Mouse (Mus musculus) CH12.LX (cell line): Measurements from ENCODE around the gene Lhx9. TPM values are rescaled to one million over a fixed set of nuclear protein-coding genes. Genes with fewer than 3 reads are reported as not detected.

Experiments
- DNase-seq: peaks from one replicate; pipeline ENCODE4 v3.0.0-alpha.2; 2013; ENCODE audit errors: extremely low read depth
- H3K27ac ChIP-seq: 2 replicates; pipeline ENCODE4 v1.5.1; 2012; ENCODE audit warnings: low read depth, mild to moderate bottlenecking, control low read depth, moderate library complexity; ENCODE audit not compliant: insufficient read depth
- H3K27me3 ChIP-seq: replicated peaks from 2 replicates; pipeline ENCODE3; 2012; ENCODE audit warnings: inconsistent platforms
- H3K36me3 ChIP-seq, 2 experiments: replicated peaks in 1 of 2; 2 replicates each; pipeline versions ENCODE3 to v1.6.1; 2012; ENCODE audit warnings: inconsistent platforms in 1 of 2, low read length in 1 of 2, mild to moderate bottlenecking in 1 of 2, mixed read lengths in 1 of 2, moderate library complexity in 1 of 2; ENCODE audit not compliant: control insufficient read depth in 1 of 2, insufficient read depth in 1 of 2
- H3K4me1 ChIP-seq, 2 experiments: 2 replicates each; pipeline ENCODE4 v1.6.1; 2012; ENCODE audit warnings: inconsistent platforms in 1 of 2, moderate library complexity in 1 of 2; ENCODE audit not compliant: insufficient read depth in 2 of 2, control insufficient read depth in 1 of 2
- H3K4me2 ChIP-seq: 2 replicates; pipeline ENCODE4 v1.6.1; 2012; ENCODE audit warnings: low read depth, mild to moderate bottlenecking, control low read depth; ENCODE audit not compliant: poor library complexity, insufficient read depth, severe bottlenecking
- H3K4me3 ChIP-seq, 3 experiments: fragments of 150-350 bp in 1 of 3; sonication (generic) in 1 of 3; replicated peaks in 1 of 3; 2 replicates each; pipeline versions ENCODE3 to v1.5.1; 2011 to 2012; ENCODE audit warnings: low read depth in 2 of 3, low read length in 2 of 3, mild to moderate bottlenecking in 2 of 3, moderate library complexity in 2 of 3, control low read depth in 1 of 3, improper control_type of control experiment in 1 of 3, inconsistent platforms in 1 of 3, mixed read lengths in 1 of 3; ENCODE audit not compliant: poor library complexity in 1 of 3
- H3K79me2 ChIP-seq: replicated peaks from 2 replicates; pipeline ENCODE4 v1.6.1; 2012; ENCODE audit warnings: mild to moderate bottlenecking, moderate library complexity; ENCODE audit not compliant: control insufficient read depth, poor library complexity, insufficient read depth, severe bottlenecking; ENCODE audit errors: extremely low read depth
- H3K9ac ChIP-seq: 2 replicates; pipeline ENCODE4 v1.6.1; 2012; ENCODE audit warnings: low read depth, mild to moderate bottlenecking, control low read depth, moderate library complexity; ENCODE audit not compliant: insufficient read depth
- H3K9me3 ChIP-seq: replicated peaks from 2 replicates; pipeline ENCODE3; 2012; ENCODE audit warnings: low read length, inconsistent platforms, mixed read lengths
- BHLHE40 ChIP-seq: IDR thresholded peaks from 2 replicates; pipeline ENCODE4 v1.6.1; 2011; ENCODE audit warnings: mild to moderate bottlenecking, low read depth, low read length, improper control_type of control experiment
- CTCF ChIP-seq, 2 experiments: IDR thresholded peaks in 1 of 2; conservative IDR thresholded peaks in 1 of 2; 2 replicates each; pipeline ENCODE4 v1.5.1; 2011 to 2012; ENCODE audit warnings: low read depth in 2 of 2, low read length in 2 of 2, improper control_type of control experiment in 1 of 2, inconsistent platforms in 1 of 2, mild to moderate bottlenecking in 1 of 2, moderate library complexity in 1 of 2
- E2F4 ChIP-seq: IDR thresholded peaks from 2 replicates; pipeline ENCODE4 v1.6.1; 2011; ENCODE audit warnings: low read depth, low read length, improper control_type of control experiment; ENCODE audit not compliant: insufficient replicate concordance
- ELF1 ChIP-seq: IDR thresholded peaks from 2 replicates; pipeline ENCODE4 v1.6.1; 2014; ENCODE audit warnings: low read depth, mild to moderate bottlenecking, inconsistent platforms, low read length, improper control_type of control experiment
- EP300 ChIP-seq: IDR thresholded peaks from 2 replicates; pipeline ENCODE4 v1.6.1; 2011; ENCODE audit warnings: low read length, improper control_type of control experiment
- ETS1 ChIP-seq: conservative IDR thresholded peaks from 2 replicates; pipeline ENCODE4 v1.6.1; 2012; ENCODE audit warnings: low read depth, mild to moderate bottlenecking, inconsistent platforms, low read length, improper control_type of control experiment, moderate library complexity
- GABPA ChIP-seq: IDR thresholded peaks from 2 replicates; pipeline ENCODE4 v1.6.1; 2012; ENCODE audit warnings: low read depth, low read length, improper control_type of control experiment, inconsistent platforms; ENCODE audit not compliant: insufficient replicate concordance
- IRF4 ChIP-seq: IDR thresholded peaks from 2 replicates; pipeline ENCODE4 v1.6.1; 2014; ENCODE audit warnings: low read depth, mild to moderate bottlenecking, inconsistent platforms, low read length, improper control_type of control experiment
- MAZ ChIP-seq: IDR thresholded peaks from 2 replicates; pipeline ENCODE4 v1.6.1; 2012; ENCODE audit warnings: low read depth, mild to moderate bottlenecking, inconsistent platforms, low read length, improper control_type of control experiment, moderate library complexity
- MEF2A ChIP-seq: IDR thresholded peaks from 2 replicates; pipeline ENCODE4 v1.6.1; 2014; ENCODE audit warnings: low read depth, mild to moderate bottlenecking, inconsistent platforms, low read length, improper control_type of control experiment, borderline replicate concordance
- MXI1 ChIP-seq: IDR thresholded peaks from 2 replicates; pipeline ENCODE4 v1.6.1; 2011; ENCODE audit warnings: mild to moderate bottlenecking, low read depth, low read length, improper control_type of control experiment
- NRF1 ChIP-seq: IDR thresholded peaks from 2 replicates; pipeline ENCODE4 v1.6.1; 2014; ENCODE audit warnings: low read depth, mild to moderate bottlenecking, inconsistent platforms, low read length, improper control_type of control experiment, moderate library complexity
- PAX5 ChIP-seq: IDR thresholded peaks from 2 replicates; pipeline ENCODE4 v1.6.1; 2012; ENCODE audit warnings: low read length, inconsistent platforms, mixed read lengths
- RAD21 ChIP-seq: IDR thresholded peaks from 2 replicates; pipeline ENCODE4 v1.6.1; 2011; ENCODE audit warnings: low read depth, mild to moderate bottlenecking, low read length, improper control_type of control experiment, moderate library complexity
- RCOR1 ChIP-seq: conservative IDR thresholded peaks from 2 replicates; pipeline ENCODE4 v1.6.1; 2012; ENCODE audit warnings: low read depth, mild to moderate bottlenecking, inconsistent platforms, low read length, improper control_type of control experiment
- SIN3A ChIP-seq: IDR thresholded peaks from 2 replicates; pipeline ENCODE4 v1.6.1; 2012; ENCODE audit warnings: low read length, improper control_type of control experiment, inconsistent platforms
- TBP ChIP-seq: conservative IDR thresholded peaks from 2 replicates; pipeline ENCODE4 v1.6.1; 2011; ENCODE audit warnings: low read depth, low read length, improper control_type of control experiment
- UBTF ChIP-seq: IDR thresholded peaks from 2 replicates; pipeline ENCODE4 v1.6.1; 2012; ENCODE audit warnings: low read depth, mild to moderate bottlenecking, inconsistent platforms, low read length, improper control_type of control experiment, moderate library complexity
- USF1 ChIP-seq: IDR thresholded peaks from 2 replicates; pipeline ENCODE4 v1.6.1; 2014; ENCODE audit warnings: low read depth, mild to moderate bottlenecking, inconsistent platforms, low read length, improper control_type of control experiment
- ZC3H11A ChIP-seq: IDR thresholded peaks from 2 replicates; pipeline ENCODE4 v1.6.1; 2012; ENCODE audit warnings: low read depth, mild to moderate bottlenecking, inconsistent platforms, low read length, improper control_type of control experiment
- ZKSCAN1 ChIP-seq: IDR thresholded peaks from 2 replicates; pipeline ENCODE4 v1.6.1; 2012; ENCODE audit warnings: low read depth, inconsistent platforms, low read length, improper control_type of control experiment, borderline replicate concordance
- ZNF384 ChIP-seq: IDR thresholded peaks from 2 replicates; pipeline ENCODE4 v1.6.1; 2012; ENCODE audit warnings: low read depth, low read length, improper control_type of control experiment, inconsistent platforms
- dilution Hi-C: fragments of 300-500 bp; cut with MboI; formaldehyde crosslinking; loops from 2 replicates; pipeline ENCODE4 v1.14.3; 2020; ENCODE audit warnings: low sequenced_read_pairs; ENCODE audit not compliant: extremely low pct_unique_long_range_greater_than_20kb, extremely low pct_ligation_motif_present
- in situ Hi-C: fragments of 300-500 bp; cut with MboI; formaldehyde crosslinking; loops from 3 replicates; pipeline ENCODE4 v1.14.3; 2019; ENCODE audit warnings: low sequenced_read_pairs, low pct_ligation_motif_present, low pct_unique_long_range_greater_than_20kb, mixed read lengths
- polyA plus RNA-seq: library from polyadenylated mRNA; unstranded; fragments of >175 nt; gene quantifications from 2 replicates; pipeline ENCODE4 v1.2.1, GENCODE M21; 2012; ENCODE audit warnings: low read depth; ENCODE audit not compliant: insufficient read length
- total RNA-seq, 2 experiments: library from RNA; depleted of rRNA; stranded (reverse); fragments of 300-350 nt in 1 of 2; fragments of >200 nt in 1 of 2; gene quantifications; 2 replicates each; pipeline ENCODE4 v1.2.3; 2012 to 2014

The Lhx9 gene
- total and polyA plus RNA-seq, 3 experiments, result 0.09 to 0.23 (median 0.21) TPM

DNA sequence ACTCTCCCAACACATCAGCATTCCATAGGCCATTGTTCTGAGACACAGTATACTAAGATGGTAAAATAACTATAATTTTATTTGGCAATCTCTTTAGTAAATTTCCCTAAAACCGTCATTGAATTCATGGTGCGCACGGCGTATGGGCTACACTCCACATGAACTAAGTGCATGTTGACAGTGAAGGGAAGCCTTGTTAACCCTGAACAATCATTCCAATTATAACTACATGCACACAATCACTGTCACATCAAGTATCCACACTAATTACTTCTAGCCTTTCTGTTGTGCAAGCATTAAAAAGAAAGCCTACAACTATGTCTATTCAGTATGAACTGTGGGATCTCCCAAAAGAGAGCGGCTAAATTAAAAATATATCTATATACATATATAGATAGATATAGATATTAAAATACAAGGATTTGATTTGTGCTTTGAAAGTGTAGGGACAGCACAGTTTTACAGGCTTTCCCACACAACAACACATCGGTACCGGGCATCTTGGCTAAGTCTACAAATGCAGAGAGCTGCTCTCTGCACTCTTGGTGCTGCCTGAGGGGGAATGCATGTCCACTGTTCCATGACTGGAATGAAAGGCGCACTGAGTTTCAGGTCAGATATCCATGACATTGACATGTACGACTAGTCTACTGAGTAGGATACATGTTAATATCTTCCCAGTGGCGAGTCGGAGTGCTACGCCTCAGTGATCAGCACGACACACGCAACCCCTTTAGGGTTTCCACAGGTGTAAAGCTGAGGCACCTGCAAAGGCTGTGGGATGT lies 29.3 kb upstream of the Lhx9 start:
- no peaks in the 10 kb centered on the region for H3K27me3 ChIP-seq
- H3K4me3 ChIP-seq, result no peak overlapping the region
- dilution Hi-C loops, result no loop called here
- no peaks in the 10 kb centered on the region for H3K4me1 ChIP-seq
- no peak overlapping the region for H3K4me2 ChIP-seq
- H3K9me3 ChIP-seq, result no peaks in the 10 kb centered on the region
- no peaks in the 10 kb centered on the region for H3K79me2 ChIP-seq
- DNase-seq, result no peak
- H3K9ac ChIP-seq, result no peak overlapping the region
- in situ Hi-C loops, result no loop called here
- TF ChIP-seq ELF1 (no peak), EP300 (no peak), MAZ (no peak), IRF4 (no peak), PAX5 (no peak), RAD21 (no peak), BHLHE40 (no peak), ETS1 (no peak), CTCF (conservative IDR thresholded peaks at IDR 0.05 in 1 of 2, IDR thresholded peaks at IDR 0.05 in 1 of 2; ENCODE audit: low read depth in 2 of 2, low read length in 2 of 2) (no peak)
- no peak overlapping the region for H3K27ac ChIP-seq
- H3K36me3 ChIP-seq, result no peaks in the 10 kb centered on the region

DNA sequence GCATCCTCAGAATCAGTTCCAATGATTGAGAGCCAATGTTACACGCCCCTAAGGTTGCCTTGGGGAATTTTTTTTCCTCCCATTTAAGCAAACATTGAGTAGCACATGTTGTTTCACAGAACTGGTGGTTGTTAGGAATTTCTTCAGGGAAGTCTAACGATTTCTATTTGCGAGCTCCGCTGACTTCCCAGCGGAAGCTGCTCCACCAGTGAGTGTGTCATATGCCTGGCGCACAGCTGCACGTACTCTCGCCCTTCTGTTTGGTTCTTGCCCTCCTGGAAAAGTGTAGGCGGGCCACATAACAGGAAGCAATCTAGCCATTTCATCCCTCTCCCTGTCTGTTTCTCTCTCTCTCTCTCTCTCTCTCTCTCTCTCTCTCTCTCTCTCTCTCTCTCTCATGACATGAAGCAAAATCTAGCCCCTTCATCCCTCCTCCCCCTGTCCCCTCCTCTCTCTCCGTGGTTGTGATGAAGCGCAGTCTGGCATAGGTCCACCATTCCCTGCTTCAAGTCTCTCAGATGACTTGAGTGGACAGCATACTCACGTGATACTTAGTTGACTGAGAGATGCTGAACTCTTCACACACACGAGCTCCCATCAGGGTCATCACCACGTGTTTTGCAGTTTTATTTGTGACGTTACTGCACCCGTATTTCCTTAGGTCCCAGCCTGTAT lies 28.1 kb upstream of the Lhx9 start:
- TF ChIP-seq ZKSCAN1 (no peak), E2F4 (no peak), ELF1 (no peak), RCOR1 (no peak), USF1 (no peak), MXI1 (no peak), MEF2A (no peak), ZNF384 (no peak), GABPA (no peak), CTCF (conservative IDR thresholded peaks at IDR 0.05 in 1 of 2, IDR thresholded peaks at IDR 0.05 in 1 of 2; ENCODE audit: low read depth in 2 of 2, low read length in 2 of 2) (no peak), UBTF (no peak), NRF1 (no peak), MAZ (no peak), BHLHE40 (no peak), ZC3H11A (no peak), SIN3A (no peak), PAX5 (no peak), TBP (no peak)
- TF ChIP-seq, all 38 proteins: peak for 0
- Histone ChIP-seq H3K79me2 (no peaks in the 10 kb centered on the region), H3K4me3 (no peak overlapping the region), H3K4me1 (no peaks in the 10 kb centered on the region), H3K36me3 (no peaks in the 10 kb centered on the region), H3K9ac (no peak overlapping the region), H3K9me3 (no peaks in the 10 kb centered on the region), H3K4me2 (no peak overlapping the region), H3K27ac (no peak overlapping the region), H3K27me3 (no peaks in the 10 kb centered on the region)
- in situ Hi-C loops, result no loop called here
- dilution Hi-C loops, result no loop called here
- no peak for DNase-seq
